Mouse (Mus musculus): Measurements from ENCODE around the gene Eya2.
A peak's percentile ranks its signal among the peaks of the same experiment; 100 is the strongest.

The Eya2 gene

DNA sequence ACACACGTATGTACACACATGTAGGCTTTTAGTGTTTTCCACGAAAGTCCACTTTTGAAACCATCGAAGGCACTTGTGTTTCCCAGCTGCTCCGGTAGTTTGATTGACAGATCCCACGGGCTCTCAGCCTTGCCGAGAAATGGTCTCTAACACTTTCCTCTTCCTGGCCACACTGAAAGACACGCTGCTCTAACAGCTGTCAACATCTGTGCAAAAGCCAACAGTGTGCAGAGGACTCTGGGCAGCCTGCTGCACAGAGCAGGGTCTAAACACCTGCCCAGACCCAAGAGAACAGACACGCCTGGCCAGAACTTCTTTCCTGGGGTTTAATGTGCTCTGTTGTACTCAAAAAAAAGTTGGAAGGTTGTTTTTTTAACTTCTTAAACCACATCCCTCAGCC lies 124.5 kb downstream of the Eya2 start:
- DNase-seq: no peak

DNA sequence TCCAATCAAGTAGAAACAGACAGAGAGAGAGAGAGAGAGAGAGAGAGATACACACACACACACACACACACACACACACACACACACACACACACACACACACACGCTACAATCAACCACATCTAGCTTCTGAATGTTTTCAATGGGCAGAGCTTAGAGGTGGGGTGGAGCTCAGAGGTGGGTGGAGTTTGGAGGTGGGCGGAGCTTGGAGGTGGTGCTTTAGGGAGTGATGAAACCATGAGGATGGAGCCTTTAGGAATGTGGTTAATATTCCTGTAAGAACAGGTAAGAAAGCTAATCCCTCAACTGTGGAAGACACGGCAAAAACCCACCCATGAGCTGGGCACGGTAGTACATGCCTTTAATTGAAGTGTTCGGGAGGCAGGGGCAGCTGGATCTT lies 127.1 kb downstream of the Eya2 start:
- DNase-seq: peak; percentile 28

DNA sequence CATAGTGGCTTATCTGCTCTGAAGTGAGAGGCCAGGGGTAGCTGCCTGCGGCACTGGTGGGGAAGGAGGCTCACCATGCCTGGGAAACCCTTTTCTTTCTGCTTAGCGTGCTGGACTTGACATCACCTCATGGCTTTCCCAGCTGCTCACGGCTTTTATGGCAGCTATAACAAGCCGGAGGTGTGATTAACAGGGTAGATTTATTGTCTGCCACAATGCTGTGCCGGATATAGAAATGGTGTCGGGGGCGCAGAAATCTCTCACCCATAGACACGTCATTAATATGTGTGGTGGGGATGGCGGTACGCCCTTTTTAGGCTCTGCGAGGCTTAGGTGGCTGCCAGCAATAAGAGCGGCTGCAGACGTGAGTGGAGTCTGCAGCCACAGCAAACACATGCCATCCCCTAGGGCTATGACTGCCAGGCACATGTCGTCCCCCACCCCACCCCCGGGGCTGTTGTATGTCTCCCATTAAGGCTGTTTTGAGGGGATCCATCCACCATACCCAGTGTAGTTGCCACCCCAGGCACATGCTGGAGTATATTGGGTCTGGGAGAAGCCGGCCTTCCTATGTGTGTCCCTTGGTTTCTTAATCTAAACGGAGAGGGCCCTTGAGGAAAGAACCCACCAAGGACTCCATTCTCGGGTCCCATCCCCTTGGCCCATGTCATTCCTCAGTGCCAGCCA lies 137.9 kb downstream of the Eya2 start:
- DNase-seq: peak; percentile 14

DNA sequence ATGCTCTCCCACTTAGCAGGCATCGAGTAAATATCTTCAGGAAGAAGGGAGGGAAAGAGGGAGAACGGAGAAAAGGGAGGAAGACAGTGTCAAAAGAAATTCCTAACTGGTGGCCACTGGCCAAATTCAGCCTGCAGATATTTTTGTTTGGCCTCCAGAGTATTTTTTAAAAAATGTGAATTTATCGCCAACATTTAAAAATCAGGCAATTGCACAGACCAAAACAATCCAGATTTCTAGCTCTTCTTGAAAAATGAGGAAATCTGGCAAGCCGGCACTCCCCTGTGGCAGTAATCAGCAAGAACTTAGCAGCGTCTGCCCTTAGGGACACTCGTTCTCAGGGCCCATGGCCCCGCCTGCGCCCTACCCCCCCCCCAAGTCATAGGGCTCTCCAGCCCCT lies 138.9 kb downstream of the Eya2 start:
- peak; percentile 29 for DNase-seq

DNA sequence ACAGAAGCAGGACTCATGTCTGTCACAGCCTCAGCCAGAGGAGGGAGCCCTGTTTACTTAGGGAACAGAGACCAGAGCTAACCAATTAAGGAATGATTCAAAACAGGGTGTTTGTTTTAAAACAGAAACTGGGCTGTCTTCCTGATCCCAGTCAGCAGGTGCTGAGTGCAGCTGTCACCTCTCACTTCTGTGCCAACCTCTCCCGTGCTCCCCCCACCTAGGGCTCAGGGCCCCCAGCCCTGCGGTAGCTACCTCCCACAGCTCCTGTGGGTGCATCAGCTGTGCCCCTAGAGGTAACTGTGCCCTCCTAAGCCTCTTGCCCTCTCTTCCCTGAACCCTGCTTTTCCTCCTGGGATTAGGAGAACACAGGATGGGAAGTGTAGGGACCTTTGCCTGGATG lies 141.5 kb downstream of the Eya2 start:
- no peak for DNase-seq

DNA sequence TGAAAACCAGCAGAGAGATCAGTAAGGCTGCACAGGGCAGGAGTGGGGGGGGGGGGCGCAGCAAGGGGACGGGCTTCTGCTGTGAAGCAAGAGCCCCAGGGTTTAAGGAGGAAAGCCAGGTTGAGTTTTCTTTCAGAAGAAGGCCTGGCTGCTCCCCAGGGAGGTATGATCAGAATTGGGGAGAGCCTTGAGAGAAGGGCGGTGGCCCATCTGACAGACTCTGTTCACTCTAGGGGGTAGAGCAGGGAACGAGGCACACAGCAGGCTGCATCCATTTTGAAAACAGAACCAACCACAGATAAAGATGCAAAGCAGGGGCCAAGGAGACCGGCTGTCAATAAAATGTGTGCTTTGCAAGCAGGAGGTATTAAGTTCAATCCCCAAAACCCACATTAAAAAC lies 145.5 kb downstream of the Eya2 start:
- no peak for DNase-seq

DNA sequence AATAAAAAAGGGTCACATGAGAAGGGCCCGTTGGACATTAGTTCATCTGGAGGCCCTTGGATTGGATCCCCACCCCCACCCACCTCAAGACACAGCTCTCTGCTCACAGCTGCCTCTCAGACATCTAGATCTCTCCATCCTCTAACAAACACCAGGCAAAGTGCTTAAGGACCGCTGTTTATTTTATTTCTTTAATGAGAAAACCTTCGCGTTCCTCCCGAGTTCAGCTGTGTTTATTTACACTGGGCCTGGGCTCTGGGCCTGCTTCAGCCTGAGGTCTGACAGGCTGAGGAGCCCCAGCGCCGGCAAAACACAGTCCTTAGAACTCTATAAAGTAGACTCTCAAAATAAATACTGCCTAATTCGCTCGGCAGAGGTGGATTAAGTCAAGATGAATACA lies 146.2 kb downstream of the Eya2 start:
- peak; percentile 18 for DNase-seq

DNA sequence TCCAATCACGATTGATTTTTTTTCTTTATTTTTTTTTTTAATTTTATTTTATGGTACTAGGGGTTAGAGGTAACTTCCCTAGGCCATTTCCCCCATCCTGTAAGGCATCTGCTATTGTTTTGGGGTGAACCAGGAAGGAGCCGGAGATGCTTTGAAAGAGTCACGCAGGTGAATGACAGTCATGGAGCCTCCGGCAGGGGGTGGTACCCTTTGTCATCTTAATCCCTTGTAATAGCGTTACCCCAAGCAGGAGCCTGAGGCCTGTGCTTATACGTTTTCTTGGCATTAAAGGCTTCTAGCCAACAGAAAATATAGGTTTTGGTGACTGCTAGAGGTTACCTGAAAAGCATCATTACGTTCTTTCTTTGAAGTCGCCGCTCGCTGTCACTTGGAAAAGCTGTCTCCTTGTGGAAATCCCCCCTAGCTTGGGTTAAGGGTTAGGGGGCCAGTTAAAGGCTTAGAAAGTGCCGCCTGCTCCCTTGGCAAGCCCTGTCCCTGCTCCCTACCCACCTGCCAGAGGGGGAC lies 146.8 kb downstream of the Eya2 start:
- DNase-seq: no peak

DNA sequence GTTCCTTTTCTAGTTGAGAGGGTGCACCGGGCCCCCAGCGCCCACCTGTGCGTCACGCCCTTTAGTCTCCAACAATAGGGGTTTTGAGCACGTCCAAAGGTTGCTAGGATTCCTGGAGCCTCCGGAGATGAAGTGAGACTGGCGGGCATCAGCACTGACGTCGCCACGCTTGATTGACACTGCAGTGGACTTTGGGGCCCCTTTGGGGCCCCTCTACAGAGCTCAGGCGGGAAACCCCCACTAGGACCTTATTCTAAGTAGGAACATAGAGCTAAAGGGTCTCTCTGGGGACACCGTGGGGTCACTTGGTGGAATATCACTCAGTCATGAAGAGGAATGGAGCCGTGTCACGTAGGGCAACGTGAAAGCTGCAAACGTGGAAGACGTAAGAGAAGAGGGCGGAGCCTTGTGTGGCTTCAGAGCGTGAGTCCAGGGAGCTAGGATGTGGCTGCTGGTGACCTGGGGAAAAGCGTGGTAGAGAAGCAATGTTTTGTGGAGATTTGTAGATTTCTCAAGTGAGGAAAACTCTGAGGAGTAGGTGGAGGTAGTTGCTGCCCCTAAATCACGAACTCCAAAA lies 147.5 kb downstream of the Eya2 start:
- DNase-seq: no peak

DNA sequence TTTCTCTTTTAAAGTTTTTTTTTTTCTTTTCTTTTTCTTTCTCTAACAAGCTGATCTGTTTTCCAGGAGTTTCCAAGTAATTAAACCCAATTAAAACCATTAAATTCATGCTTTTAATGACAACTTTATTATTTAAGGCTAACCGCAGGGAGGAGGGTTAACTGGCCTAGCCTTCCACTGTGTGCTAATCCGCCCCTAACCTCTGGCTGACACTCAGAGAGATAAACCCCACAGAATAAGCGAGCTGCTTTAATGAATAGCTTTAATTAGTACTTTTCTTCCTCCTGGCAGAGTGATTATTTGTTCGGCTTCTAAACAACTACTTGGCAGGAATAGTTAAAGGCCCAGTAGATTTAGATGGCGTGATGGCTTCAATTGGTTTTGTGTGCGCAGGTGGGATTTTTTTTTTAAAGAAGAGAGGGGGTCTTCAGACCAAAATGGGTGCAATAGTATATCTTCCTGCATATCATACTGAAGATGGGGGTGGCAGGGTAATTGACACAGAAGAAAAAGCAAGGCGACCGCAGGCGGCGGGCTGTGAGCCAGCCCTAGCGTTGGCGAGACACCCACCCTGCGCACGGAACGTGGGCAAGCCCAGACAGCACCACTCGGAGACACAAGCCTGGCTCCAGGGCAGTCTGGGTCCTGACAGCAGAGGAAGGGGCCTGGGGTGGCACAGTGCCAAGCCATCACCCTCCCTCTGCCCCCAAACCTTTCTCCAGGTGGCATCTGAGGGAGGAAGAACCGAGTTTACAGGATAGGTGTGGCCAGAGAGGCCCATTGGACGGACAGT lies 150.7 kb downstream of the Eya2 start:
- no peak for DNase-seq

DNA sequence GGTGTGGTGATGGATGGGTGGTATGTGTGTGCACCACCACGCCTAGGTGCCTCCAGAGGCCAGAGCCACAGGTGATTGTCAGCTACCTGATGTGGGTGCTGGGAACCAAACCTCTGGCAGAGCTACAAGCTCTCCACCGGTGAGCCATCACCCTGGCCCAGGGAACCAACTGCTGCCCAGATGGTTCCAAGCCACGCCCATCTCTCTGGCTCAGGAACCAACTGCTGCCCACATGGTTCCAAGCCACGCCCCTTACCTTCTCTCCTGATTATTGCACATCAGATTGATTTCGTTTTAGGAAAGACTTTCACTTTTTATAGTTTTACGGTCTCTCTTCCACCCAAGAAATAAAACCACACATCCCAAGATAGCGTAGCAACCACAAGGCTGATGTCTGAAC lies 153.1 kb downstream of the Eya2 start:
- DNase-seq: no peak

DNA sequence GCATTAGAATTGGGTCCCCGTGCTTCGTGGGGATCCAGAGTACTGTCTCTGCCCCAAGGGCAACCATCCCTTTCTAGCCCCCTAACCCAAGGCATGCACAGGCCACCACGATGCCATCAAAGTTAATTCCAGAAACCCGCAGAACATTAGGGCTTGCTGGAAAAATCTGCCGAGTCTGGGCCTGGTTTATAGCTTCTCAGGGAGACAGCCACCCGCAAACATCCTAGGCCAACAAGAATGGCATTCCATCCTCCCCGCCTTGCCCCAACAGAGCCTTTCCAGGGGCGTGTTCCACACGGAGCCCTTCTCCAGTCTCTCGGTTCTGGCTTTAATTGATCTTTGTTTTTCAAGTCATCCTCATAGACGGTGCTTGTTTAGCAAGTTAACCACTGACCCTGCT lies 153.6 kb downstream of the Eya2 start:
- no peak for DNase-seq

DNA sequence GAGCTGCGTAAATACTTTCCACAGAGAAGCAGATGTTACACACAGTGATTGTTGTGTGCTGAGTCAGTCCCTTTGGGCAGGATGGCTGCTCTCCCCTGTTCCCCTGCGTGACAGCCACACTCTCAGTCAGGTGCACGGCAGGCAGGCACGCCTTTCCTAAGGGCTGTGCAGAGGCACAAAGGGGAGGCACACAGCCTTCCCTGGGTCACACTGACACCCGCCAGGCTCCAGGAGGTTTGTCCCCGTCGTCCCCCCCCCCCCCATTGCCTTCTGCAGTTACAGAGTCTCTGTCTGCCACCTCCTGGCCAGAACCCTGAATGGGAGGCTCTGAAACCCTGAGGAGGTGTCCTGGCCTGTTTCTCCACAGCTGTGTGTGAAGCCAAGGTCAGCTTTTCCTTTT lies 156.2 kb downstream of the Eya2 start:
- DNase-seq: peak; percentile 22

DNA sequence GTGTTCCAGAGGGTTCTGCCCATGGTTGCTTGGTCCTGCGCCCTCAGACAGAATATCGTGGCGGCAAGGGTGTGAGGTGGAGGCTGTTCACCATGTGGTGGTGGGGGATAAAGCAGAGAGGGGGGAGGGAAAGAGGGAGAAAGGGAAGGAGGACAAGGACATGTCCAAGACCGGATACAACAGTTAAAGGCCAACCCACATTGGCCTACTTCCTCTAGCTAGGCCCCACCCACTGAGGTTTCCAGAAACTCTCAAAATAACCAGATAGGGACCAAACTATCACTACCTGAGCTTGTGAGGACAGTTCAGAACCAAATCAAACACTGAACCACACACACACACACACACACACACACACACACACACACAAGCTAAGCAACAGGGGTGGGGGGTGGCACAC lies 157.9 kb downstream of the Eya2 start:
- no peak for DNase-seq

DNA sequence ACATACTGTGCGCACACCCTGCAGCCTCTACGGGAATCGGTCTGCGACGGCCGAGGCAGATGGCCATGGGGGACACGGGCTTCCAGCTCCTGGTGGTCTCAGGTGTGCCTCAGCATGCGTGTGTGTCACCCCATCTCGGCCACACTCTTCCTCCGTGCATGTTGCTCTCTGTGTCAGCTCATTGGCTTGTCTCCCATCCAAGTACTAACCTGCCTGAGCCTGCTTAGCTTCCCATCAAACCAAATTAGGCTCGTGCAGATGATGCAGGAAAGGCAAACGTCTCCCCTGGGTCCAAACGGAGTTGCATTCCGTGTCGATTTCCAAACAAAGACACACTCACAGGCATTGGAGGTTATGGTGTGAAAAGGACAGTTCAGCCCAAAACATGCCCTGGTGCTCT lies 163.0 kb downstream of the Eya2 start:
- no peak for DNase-seq

DNA sequence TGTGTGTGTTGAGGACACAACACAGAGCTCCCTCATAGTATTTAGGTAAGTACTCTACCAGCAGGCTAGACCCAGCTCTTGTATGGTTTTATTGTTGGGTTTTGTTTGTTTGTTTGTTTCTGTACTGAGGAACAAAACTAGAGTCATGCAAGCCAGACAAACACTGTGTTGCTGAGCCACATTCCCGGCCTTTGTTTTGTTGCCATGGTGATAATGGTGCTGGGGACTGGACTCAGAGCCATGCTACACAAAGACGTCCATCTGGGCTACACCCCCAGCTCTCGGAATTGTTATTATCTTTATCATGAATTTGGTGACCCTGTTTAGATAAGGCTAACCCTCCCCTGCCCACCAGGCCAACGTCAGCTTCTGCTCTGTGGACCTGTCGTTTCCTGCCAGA lies 163.7 kb downstream of the Eya2 start:
- peak; percentile 43 for DNase-seq

DNA sequence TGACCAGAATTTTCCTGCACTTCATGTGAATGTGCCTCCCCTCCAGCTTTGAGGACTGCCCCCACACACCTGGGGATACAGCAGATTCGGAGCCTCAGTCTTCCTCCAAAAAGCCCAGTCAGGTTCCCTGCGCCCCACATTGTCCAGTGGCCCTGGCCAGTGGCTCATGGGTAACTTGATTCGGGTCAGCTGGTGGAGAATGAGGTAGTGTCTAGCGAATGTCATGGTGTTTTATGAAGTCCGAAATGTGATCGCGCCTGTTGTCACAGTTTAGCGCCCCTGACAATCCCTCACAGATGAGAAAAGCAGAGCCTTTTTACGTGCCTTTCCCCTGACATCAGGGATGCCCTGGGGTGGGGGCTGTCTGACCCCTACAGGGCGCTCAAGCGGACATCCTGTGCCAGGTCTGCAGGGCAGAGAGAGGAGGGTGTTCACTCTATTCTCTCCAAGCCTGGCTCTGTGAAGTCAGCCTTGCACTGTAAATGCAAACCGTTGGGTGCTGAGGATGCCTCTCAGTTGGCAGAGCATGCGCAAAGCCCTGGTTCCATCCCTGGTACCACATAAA lies 164.7 kb downstream of the Eya2 start:
- DNase-seq: no peak

DNA sequence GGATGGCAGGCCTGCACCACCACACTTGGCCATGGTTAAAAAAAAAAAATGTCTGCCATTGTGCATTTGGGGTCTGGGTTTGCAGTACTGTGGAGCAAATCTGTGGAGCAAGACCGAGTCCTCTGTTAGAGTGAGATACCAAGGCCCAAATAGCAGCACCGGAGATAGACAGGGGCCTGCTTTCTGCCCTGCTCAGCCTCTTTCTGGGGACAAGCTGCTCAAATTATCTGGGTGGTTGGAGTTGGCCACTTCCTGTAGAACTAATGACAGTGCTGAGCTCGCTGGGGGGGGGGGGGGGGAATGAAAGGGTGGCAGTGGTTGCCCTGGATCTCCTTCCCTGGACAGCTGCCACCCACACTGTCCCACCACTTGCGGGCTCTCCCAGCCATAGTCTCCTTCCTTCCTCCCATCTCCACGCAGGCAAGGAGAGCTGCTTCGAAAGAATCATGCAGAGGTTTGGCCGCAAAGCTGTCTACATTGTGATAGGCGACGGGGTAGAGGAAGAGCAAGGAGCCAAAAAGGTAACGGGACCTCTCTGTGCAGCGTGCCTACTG lies 174.1 kb downstream of the Eya2 start:
- no peak for DNase-seq

DNA sequence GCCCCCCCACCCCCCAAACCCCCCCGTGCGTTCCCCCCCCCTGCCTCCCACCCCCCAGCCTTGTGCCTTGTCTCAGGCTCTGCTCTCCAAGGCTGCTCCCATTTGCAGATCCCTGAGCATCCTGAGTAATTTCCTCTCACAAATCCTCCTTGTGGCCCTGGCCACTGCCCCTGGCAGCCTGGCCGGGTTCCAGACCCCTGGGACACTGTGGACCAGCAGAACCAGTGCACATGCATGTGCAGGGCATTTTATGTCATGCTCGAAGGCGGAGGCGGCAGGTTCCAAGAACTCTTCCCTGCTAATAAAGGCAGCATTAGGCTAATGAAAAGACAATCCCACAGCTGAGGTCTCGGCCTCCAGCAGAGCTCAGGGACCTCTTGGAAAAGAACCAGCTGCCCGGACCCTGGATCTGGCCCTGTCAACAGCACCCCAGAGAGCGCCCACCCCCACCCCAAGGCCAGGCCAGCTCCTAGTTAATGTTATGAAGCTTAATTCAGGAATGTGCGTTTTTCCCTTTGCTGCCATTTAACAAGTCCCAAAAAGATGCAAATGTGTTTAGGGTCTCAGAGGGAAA lies 174.6 kb downstream of the Eya2 start:
- DNase-seq: no peak

DNA sequence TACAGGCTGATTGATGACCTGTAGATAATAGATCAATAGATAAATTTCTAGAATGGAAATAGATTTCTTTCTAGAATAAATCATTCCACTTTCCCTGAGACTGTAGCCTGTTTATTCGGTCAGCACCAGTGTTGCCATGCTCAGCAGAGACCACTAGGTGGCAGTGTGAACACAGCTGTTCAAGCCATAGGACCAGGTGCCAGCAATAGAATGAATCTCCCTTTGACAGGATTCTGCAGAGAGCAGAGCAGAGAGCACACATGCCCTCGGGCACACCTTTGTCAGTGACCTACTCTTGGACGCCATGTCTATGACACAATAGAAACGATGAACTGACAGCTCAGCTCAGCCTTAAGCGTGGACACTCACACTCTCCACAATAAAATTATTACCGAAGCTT lies 184.1 kb downstream of the Eya2 start:
- DNase-seq: peak; percentile 82

DNA sequence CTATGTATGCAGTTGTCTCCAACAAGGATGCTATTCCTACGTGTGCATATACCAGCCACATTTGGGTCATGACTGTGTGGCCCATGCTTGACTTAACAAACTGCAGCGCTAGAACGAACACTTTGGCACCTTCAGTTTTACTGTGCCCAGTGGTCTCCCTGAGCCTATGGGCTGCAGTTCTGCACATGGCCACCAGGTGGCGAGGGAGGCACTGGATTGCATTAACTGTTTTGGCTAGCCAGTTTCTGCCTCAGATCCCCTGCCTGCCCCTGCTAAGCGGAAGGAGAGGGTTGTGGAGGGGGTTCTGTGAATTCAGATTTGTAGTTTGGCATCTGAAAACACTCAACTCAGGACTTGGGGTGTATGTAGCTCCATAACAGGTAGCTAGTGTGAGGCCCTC lies 187.5 kb downstream of the Eya2 start:
- DNase-seq: peak; percentile 89

DNA sequence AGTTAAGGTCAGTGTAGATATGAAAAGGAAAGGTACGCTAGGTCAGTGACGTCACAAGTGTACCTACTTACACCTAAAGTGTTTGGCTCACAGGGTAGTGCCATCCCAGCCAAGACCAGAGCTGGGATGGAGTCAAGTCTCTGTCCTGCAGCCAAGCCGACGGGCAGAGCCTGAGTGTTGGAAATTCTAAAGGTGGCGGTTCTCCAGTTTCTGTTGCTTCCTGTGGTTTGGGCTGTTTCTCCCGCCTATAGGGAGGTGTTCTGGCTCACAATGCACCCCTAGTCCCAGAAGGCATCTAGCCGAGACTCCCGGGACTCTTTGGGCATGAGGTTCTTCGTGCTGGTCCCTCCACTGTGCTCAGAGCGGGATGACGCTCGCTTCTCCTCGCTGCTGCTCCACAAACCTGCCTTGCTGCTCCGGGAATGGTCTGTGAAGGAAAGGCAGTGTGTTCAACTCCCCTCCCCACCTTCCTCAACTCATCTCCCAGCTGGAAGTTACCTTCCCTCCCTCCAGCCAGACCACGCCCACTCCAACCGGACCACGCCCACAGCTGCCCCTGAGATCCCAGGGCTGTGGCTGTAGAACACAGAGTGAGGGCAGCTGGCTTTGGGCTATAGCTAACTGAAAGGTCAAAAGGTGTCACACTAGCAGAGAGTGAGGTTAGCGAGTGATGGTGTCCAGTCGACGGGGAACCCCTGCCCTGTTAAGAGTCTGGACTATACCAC lies 190.6 kb downstream of the Eya2 start:
- DNase-seq: no peak
